Mouse (Mus musculus) mesoderm, embryonic 11.5 days (tissue): ENCODE measurements at regions not wholly inside any gene's neighbourhood (a gene's known extent, or its start where the extent isn't known, plus 50 kb on each side); places are given as distances from the start of the nearest gene placed in this dataset.
"Not testable (repeated sequence)": the region's sequence is repeated elsewhere in the genome, so short reads cannot be mapped to it uniquely, and the experiment has no call there.

Source experiments
- DNase-seq: peaks from one replicate; pipeline ENCODE4 v3.0.0-alpha.2; 2012; ENCODE audit warnings: low read depth, low spot score

DNA sequence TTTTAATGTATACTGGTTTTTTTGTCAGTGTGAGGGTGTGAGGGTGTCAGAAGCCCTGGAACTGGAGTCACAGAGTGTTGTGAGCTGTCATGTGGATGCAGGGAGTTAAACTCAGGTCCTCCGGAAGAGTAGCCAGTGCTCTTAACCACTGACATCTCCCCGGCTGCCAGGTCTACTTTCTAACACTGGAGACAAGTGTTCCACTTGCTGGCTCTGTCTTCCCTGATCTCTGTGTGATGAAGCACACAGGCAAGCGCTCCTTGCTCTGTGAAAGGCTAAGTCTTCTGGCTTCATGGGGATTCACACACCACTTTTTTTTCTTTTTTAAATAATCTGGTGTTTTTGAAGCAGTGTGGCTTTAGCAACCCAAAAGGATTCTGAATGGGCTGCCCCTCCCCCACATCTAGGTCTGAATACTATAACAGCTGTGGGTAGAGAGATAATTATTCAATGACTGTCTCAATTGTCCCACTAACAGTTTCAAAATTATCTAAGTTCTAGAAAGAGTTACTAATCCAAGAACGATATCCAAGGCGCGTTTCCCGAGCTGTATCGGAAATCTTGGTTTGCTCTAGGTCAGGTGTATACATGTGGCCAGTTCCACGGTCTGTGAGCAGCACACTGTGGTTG lies 208.4 kb upstream of the Smim15 start:
- no peak for DNase-seq

DNA sequence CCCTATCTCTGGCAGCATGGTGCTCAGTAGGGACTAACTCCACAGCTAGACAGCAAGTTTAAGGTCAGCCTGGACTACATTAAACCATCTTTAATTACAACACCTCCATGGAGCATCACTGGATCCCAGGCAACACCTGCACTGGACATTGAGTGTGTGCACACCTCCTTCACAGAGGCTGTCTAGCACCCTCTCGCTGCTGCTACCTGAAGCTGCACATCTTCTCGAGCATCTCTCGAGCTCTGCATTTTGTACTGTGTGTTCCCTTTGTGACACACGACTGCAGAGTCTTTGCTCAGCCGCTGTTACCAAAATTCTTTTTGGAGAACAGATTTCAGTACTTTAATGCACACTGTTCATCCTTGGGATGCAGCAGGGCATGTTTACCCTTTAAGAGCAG lies 212.2 kb upstream of the Smim15 start:
- DNase-seq = no peak

DNA sequence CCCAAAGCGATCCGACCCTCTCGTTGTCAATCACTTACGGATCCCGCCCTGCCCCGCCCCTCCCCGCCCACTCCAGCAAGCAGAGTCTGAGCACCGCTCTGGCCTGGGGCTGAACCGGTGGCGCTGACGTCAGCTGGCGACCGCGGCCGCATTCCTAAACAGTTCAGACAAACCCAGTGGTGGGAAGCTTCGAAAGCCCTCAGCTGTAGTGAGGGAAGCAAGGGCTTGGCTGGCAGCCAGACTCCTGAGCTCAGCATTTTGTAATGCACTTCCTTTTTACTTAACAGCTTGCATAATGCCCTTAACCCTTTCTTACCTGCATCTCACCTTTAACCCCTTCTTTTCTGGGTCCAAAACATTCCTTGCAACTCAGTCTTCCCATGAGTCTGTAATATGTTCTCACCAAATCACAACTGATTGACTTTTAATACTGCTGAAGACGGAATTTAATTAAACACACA lies 213.0 kb upstream of the Smim15 start:
- peak; percentile 97 for DNase-seq

DNA sequence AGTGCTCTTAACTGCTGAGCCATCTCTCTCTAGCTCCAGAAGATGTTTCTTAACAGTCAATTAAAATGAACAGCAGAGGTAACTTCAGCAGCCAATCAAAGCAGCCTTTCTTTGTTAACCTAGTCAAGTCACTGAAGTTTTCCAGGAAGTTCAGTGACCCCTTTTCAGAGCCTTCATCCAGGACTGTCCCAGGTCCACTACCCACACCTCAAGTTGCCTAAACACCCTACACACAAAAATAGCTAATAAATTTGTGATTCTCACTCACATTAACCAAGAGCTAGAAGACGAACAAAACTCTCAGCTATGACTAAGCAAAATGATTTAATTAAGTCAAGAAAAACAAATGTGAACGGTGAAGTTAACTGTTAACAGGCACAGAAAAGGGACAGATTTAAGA lies 214.0 kb upstream of the Smim15 start:
- no peak for DNase-seq

DNA sequence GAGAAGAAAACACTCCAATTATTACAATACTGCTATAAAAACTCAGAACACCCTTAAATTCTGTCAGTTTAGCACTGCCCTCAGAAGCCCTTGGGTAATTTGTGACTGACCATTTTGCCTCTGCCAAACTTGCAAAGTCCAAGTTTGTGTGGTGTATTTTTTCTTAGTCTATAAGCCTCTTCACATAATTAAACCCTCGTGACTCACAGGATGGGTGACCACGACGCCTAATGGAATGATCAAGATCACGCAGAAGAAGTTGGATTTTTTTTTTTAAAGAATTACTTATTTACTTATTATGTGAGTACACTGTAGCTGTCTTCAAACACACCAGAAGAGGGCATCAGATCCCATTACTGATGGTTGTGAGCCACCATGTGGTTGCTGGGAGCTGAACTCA lies 214.4 kb upstream of the Smim15 start:
- no peak for DNase-seq

DNA sequence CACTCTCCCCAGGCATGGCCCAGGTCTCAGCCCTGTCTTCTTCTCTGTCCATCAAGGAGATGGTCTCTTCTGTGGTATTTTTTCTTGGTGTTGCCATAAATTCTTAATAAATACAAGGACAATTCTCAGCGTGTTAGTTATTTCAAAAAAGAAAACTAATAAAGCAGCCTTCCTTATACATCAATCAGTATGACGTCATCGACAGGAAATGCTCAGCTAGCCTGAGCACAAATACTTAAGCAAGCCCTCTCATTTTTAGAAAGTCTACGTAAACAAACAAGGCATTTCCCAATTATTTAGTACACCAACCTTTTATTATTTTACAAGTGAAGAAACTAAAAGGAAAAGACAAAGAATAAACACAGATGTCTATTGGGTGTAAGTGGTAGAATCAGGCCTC lies 218.6 kb upstream of the Smim15 start:
- DNase-seq = no peak

DNA sequence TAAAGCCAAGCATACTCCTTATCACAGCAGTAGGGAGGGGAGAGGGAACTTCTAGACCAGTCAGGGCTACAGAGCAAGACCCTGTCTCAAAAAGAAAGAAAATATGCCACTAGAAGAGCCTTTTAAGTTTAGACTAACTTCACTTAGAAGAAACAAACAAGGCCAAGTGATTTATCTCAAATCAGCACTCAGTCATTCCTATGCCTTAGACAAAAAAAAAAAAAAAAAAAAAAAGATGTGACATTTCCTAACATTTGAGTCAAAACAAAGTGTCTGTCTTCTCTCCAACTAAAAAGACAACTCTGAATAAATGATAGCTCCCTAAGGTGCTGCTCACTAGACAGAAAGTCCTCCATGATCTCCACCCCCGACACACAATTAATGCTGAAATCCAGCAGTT lies 220.9 kb upstream of the Smim15 start:
- no peak for DNase-seq

DNA sequence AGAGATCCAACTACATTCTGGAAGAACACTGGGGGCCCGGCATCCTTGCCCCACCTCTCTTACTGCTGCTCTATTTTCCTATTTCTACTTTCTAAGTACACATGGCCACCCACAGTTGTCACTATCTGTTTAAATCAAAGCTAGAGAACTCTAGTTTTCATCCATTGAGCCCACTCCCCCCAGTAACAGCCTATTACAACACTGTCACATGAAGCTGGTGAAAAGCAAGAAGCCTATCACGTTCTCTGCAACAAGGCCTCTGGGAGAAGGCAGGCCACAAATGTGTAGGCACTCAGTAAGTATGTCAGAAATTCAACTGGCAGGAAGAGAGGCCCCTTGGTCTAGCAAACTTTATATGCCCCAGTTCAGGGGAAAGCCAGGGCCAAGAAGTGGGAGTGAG lies 222.0 kb upstream of the Smim15 start:
- no peak for DNase-seq

DNA sequence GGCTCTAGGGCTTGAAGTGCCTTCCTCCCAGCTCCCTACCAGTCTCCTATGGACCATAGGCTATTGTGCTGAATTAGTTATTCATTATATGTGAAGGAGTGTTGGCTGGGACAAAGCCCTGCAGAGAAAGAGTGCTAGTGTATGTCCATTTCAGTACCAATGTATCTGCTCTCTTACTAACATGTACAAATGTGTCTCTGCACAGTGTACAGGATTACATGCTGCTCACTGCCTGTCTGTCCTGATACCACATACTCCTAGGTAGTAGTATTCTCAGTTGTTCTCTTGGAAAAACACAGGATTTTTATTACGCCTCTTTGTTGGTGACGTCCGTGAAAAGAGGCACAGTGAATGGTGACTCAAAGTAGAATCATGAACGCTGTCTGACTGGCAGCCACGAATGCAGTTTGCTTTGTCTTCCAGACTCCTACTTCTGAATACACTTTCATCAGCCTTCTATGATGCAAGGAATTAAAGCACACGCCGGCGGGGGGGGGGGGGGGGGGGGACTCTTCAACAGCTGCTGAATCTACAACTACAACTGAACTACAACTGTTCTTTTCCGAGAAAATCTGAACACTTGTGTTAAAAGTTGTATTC lies 230.6 kb upstream of the Smim15 start:
- DNase-seq = no peak

DNA sequence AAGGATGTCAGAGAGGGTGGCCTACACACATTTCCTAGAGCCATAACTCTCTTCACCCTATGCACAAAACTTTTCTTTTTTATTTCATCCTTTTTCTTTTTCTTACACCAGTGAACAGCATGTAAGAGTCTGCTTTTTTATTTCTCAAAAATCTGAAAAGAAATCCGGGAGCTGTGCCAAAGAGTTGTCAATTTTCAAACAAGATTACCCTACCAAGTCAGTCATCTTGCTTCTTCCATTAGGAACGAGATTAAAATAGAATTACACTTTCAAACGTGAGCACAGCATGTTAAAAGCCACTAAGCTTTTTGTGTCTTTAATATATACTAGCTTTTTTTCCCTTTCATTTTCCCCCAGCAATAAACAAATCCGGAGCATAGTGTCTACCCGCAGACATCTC lies 232.2 kb upstream of the Smim15 start:
- no peak for DNase-seq

DNA sequence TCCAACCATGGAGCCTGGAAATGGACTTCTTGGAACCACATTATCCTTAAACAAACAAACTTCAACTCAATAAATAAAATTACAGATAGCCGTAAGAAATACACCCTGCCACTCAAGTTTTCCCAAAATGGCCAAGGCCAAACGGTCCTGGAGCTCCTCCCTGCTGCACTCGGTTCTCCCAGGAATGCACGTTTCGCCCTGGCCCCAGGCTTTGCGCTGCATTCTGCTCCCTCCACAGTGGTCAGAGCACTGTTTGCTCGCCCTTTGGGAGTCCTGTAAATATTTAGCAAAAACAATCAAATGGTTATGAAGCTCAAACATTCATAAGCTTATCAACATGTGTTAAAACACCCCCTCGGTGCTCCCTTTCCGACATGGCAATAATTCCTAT lies 233.4 kb upstream of the Smim15 start:
- DNase-seq = no peak

DNA sequence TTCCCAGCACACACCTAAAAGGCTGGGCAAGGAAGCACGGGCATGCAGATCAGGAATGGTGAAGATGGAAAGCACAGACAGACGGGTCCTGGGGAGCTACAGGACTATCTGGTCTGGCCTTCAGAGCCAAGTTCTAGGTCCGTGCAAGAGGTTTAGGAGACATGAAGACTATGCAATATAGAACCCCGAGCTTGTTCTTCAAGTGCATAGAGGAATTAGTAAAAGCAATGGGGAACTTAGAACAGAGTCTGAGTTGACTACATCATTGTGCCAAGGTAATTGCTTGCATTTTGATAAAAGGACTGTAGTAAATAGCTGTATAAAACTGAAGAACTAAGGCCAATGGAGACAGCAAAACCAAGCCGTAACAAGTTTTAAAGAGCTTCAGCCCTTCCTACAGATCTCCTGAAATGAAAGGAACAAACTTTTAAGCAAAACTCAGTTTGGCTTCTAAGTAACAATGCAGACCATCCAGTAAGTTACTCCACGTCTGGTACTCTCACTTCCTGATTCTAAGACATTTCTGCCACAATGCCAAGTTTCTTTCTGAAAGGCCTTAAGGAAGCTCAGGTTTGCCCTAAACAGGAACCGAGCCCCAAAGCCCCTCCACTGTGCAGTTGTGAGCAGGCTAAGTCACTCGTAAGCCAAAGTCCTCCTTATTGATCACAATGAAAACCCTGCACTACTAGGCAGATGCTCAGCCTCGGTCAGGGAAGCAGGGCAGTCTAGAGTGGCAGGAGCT lies 234.0 kb upstream of the Smim15 start:
- no peak for DNase-seq

DNA sequence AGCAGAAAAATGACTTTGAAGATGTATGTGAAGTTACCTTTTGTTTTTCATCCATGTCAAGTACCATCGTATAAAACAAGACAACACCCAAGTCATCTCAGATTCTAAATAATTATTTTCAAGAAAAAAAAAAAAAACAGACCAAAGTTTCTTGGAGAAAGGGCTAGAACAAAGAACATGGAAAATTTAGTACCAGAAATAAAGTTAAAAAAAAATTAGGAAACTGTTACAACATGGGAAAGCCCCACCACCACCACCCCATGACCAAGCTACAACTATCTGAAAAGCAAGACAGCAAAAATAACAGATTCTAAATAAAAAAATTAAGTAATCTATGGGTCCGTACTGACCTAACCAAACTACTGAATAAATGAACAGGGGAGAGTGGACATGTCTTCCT lies 235.3 kb upstream of the Smim15 start:
- no peak for DNase-seq

DNA sequence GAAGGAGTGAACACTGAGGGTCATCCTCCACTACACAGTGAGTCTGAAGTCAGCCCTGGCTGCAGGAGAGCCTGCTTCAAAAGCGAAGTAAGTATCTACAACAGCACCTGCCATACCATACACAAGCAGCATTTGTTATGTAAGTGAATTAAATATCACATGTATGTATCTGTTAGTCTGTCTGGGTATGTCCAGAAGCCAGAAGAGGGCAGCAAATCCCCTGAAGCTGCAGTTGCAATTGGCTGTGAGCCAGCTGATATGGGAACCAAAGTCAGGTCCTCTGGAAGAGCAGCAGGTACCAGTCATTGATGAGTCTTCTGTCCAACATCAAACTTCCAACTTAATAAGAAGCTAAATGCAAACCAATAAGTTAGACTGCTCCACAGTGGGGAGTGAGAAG lies 239.8 kb upstream of the Smim15 start:
- no peak for DNase-seq

DNA sequence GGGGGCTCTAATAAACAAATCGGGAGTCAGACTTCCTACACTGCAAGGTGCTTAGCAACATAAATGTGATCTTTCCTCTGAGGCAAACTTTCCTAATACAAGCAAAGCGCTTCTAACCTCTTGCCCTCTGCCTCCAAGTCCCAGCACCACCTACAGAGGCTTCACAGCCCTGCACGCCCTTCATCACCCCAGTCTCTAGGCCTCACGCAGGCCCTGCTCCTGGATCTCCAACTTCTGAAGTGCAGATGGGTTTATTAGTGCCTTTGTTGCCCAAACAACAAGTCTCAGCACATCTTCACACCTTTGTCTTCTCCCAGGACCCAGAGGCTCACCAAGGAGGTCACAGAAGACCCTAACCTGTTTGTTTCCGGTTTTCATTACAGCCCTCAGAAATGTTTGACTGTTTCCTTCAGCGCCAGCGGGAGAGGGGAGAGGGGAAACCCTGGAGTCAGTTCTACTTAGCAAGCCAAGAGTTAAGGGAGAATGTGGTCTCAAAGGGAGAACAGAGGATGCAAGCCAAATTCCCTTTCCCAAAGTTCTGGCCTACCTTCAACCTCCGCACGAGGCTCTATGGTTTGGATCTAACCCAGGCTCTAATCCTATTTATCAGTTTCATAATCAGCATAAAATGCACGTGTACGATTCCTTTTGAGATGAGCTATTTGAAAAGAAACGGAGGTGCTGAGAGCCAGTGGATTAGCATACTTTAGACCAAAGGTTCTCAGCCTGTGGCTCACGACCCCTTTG lies 244.9 kb upstream of the Smim15 start:
- no peak for DNase-seq

DNA sequence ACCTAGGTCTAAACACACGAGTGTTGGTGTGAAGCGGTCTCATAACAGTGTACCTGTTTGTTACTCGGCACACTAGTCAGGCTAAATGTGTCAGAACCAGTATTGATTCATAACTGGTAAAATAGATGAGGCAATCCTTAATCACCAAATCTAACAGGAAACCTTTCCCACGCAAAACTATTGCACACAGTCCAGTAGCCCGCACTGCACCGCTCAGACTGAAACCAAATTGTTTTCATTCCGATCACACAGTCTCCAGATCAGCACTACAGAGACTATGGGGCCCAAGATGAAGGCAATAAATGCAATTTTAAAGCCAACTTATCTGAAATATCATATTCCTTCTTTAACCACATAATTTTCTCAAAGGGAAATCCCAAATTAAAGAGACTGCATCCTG lies 246.1 kb upstream of the Smim15 start:
- DNase-seq = no peak

DNA sequence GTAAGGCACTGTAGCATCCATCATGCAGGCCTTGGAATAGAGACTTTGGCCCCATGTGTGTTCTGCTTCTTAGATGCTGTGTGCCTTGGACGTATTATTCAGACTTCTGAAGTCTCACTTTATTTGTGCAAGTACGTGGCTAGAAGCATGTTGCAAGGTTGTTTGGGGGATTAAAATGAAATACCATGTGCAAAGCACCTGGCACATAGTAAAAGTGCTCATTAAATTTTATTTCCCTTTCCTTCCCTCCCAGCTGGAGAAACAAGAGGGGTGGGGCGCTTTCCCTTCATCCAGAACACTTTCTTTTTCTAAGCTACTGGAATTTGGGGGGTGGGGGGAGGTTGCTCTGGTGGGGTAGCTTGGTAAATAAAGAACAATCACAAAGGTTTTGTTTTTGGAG lies 248.7 kb upstream of the Smim15 start:
- no peak for DNase-seq

DNA sequence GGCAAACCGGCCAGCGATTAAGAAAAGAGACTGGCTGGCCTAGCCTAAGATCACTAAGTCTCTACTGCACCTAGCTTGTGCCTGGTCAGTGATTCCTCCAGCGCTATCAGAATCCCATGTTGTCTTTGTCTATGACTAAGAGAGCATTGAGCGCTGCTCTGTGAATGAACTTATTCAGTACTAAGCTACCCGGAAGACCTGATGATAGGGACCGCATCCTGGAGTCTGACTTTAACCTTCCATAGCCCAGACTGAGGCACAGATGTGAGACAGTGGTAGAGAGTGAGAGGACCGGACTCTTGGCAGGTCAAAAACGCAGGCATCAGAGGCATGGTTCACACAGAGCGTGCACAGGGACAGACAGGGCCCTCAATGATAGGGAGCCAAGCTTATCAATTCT lies 252.5 kb upstream of the Smim15 start:
- no peak for DNase-seq

DNA sequence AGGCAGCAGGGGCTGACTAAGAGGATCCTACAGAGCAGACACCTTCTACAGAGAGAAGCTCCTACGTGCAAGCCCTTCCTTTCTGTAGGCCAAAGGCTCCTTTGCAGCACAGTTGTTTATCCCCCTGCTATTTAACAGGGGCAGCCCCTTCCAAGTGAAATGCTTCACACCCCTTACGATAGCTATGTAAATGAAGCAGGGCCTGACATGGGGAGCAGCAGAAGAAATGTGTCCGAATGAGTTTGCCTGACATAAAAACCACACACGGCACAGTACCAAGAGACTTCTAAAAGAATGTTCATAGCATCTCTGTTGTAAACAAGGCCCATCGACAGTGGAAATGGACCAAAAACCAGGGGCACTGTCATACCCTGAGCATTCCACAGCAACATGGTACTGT lies 259.3 kb upstream of the Smim15 start:
- no peak for DNase-seq

DNA sequence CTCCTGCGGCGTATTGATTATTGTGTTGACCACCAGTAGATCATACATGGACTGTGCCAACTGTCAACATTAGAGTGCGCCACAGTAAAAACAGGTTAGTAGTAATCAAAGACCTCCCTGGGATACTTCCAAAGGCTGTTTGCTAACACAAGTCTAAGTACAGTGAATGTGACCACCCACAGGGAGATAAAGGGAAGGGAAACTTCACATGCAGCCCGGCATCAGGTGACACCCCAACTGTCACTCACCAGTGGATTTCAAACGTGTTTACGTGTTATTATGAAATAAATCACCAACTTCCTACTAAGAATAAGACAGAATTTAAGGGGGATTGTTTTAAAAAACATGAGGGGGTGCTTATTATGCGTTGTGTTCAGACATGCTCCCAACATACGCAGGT lies 262.5 kb upstream of the Smim15 start:
- DNase-seq = no peak

DNA sequence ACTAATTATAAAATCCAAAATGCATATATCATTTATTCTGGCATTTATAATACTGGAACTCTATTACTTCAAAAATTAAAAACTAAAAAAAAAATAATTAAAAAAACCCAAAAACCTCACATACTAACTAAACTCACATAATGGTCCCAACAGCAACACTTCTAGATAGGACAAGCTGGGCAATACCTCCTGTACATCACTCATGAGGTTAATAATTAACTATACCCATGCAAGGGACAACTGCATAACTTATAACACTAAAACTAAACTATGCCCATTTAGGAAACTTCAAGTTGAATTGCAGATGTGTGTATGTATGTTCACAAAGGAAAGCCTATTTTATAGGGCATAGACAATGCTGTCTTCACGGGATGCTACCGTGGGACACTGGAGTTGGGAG lies 263.0 kb upstream of the Smim15 start:
- no peak for DNase-seq

DNA sequence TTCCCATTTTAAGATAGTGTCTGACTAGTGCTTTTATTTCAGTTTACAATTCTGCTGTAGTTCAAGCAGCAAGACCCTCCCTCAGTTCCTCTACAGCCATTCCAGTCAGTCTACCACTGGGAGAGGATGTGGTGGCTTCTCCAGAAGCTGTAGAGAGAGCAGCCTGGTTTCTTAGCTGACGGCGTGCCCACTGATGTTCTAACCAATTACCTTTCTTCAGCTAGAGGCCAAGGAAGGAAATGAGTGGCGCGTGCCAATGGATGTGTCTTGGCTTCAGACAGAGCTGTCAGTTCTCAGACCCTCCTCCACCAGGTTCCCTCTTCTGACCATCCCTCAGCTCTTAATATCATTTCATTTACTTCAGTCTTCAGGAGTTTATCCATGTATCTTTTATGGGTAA lies 264.7 kb upstream of the Smim15 start:
- DNase-seq = no peak

DNA sequence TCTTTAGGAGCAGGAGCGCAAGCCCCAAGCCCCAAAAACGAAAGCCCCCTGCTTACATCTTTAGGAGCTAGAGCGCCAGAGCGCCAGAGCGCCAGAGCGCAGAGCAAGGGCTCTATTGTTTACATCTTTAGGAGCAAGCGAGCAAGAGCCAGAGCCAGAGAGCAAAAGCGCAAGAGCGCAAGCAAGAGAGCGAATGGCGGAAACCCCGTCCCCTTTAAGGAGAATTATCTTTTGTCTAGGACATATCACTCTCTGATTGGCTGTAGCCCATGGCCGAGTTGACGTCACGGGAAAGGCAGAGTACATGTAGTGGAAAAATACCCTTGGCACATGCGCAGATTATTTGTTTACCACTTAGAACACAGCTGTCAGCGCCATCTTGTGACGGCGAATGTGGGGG lies 269.7 kb upstream of the Smim15 start:
- DNase-seq = not testable (repeated sequence)
